Mouse (Mus musculus) lung, embryonic 14.5 days (tissue): ENCODE data around the gene Bcr. TPM values are rescaled to one million over a fixed set of nuclear protein-coding genes. Genes with fewer than 3 reads are reported as not detected.

Experiments used
- ATAC-seq: fragments of 200-750 bp; cut with Nextera tagmentation; 2 replicates; pipeline ENCODE4 v1.8.0; 2017; ENCODE audit warnings: mild to moderate bottlenecking, moderate TSS enrichment, moderate library complexity; ENCODE audit not compliant: insufficient read depth
- DNase-seq: peaks from one replicate; pipeline ENCODE4 v3.0.0-alpha.2; 2015
- H3K27ac ChIP-seq: fragments of 300-500 bp; sonication (generic); 2 replicates; pipeline ENCODE4 v1.5.1; 2014; ENCODE audit warnings: low read depth, mild to moderate bottlenecking, moderate library complexity
- H3K27me3 ChIP-seq: fragments of 300-500 bp; sonication (generic); 2 replicates; pipeline ENCODE4 v1.6.1; 2014; ENCODE audit warnings: low read length, control low read depth; ENCODE audit not compliant: insufficient read depth
- H3K36me3 ChIP-seq: fragments of 300-500 bp; sonication (generic); 2 replicates; pipeline ENCODE4 v1.6.1; 2014; ENCODE audit warnings: control low read depth; ENCODE audit not compliant: insufficient read depth
- H3K4me1 ChIP-seq: fragments of 300-500 bp; sonication (generic); 2 replicates; pipeline ENCODE4 v1.6.1; 2014; ENCODE audit warnings: antibody characterized with exemption, control low read depth; ENCODE audit not compliant: insufficient read depth
- H3K4me2 ChIP-seq: fragments of 300-500 bp; sonication (generic); 2 replicates; pipeline ENCODE4 v1.6.1; 2014; ENCODE audit warnings: mild to moderate bottlenecking
- H3K4me3 ChIP-seq: fragments of 300-500 bp; sonication (generic); 2 replicates; pipeline ENCODE4 v1.5.1; 2014; ENCODE audit warnings: low read depth, low read length
- H3K9ac ChIP-seq: fragments of 300-500 bp; sonication (generic); 2 replicates; pipeline ENCODE4 v1.6.1; 2014
- H3K9me3 ChIP-seq: fragments of 300-500 bp; sonication (generic); 2 replicates; pipeline ENCODE4 v1.6.1; 2016; ENCODE audit warnings: low read depth, low read length, control low read depth
- CTCF ChIP-seq: IDR thresholded peaks from 2 replicates; pipeline ENCODE4 v1.5.1; 2016; ENCODE audit warnings: antibody characterized with exemption, low read depth
- WGBS: fragments of 180-500 bp; shearing (Covaris S2); extraction: QIAGEN DNeasy Blood & Tissue Kit; methylation state at CpG from one replicate; pipeline ENCODE4 v1.1.7; 2014; 5-methylcytosine and 5-hydroxymethylcytosine counted together
- polyA plus RNA-seq: library from polyadenylated mRNA; unstranded; fragments of >200 nt; fragmentation: Nextera tagmentation; extraction: Ambion mirVana; gene quantifications from 2 replicates; pipeline ENCODE4 v1.2.1, GENCODE M21; 2014

Gene Bcr
- polyA plus RNA-seq, 1 experiment from 2014 or later: 11.5 TPM

GRCm38 (mm10) chr10:75158356-75158755 lies 98.0 kb downstream of the Bcr start:
- 45% methylated on average over 1 of the region's 1 CpGs for WGBS
- H3K27me3 ChIP-seq: no peaks in the 10 kb centered on the region
- no peaks in the 10 kb centered on the region for H3K4me1 ChIP-seq
- H3K4me3 ChIP-seq: no peak overlapping the region
- peaks cover 83% of the 10 kb centered on the region for H3K36me3 ChIP-seq
- no peak for TF ChIP-seq CTCF
- ATAC-seq: no peak
- H3K9ac ChIP-seq: no peak overlapping the region
- no peak overlapping the region for H3K27ac ChIP-seq
- DNase-seq: no peak
- no peaks in the 10 kb centered on the region for H3K9me3 ChIP-seq
- H3K4me2 ChIP-seq: no peak overlapping the region

GRCm38 (mm10) chr10:75160171-75160900 lies 99.9 kb downstream of the Bcr start:
- H3K4me2 ChIP-seq: no peak overlapping the region
- H3K27me3 ChIP-seq: no peaks in the 10 kb centered on the region
- WGBS: 83% methylated on average over 10 of the region's 10 CpGs
- peak; percentile 24 for TF ChIP-seq CTCF
- no peaks in the 10 kb centered on the region for H3K4me1 ChIP-seq
- H3K9me3 ChIP-seq: no peaks in the 10 kb centered on the region
- DNase-seq (peak; percentile 33), ATAC-seq (peak; percentile 44; the same call in 1 of the 2 replicates)
- H3K9ac ChIP-seq: no peak overlapping the region
- no peak overlapping the region for H3K4me3 ChIP-seq
- peaks cover 76% of the 10 kb centered on the region for H3K36me3 ChIP-seq
- no peak overlapping the region for H3K27ac ChIP-seq

- TF ChIP-seq CTCF: peak; percentile 22; the same call in 1 of the 2 replicates
- Histone ChIP-seq H3K4me3 (no peak overlapping the region), H3K4me1 (no peaks in the 10 kb centered on the region), H3K27me3 (no peaks in the 10 kb centered on the region), H3K36me3 (peaks cover 73% of the 10 kb centered on the region), H3K4me2 (no peak overlapping the region), H3K9ac (no peak overlapping the region), H3K9me3 (no peaks in the 10 kb centered on the region), H3K27ac (no peak overlapping the region)
- ATAC-seq (no peak), DNase-seq (no peak)
- WGBS: 62% methylated on average over 10 of the region's 10 CpGs
Observed at GRCm38 (mm10) chr10:75165825-75166481, 105.6 kb downstream of the Bcr start.

GRCm38 (mm10) chr10:75166601-75167000 lies 106.2 kb downstream of the Bcr start:
- no peak for TF ChIP-seq CTCF
- no peaks in the 10 kb centered on the region for H3K4me1 ChIP-seq
- no peak overlapping the region for H3K27ac ChIP-seq
- no peak for ATAC-seq
- no peak overlapping the region for H3K4me2 ChIP-seq
- H3K4me3 ChIP-seq: no peak overlapping the region
- DNase-seq: no peak
- H3K9me3 ChIP-seq: no peaks in the 10 kb centered on the region
- H3K27me3 ChIP-seq: no peaks in the 10 kb centered on the region
- no peak overlapping the region for H3K9ac ChIP-seq
- H3K36me3 ChIP-seq: peaks cover 73% of the 10 kb centered on the region
- 79% methylated on average over 4 of the region's 4 CpGs for WGBS

- Histone ChIP-seq H3K9me3 (no peaks in the 10 kb centered on the region), H3K4me2 (no peak overlapping the region), H3K27me3 (no peaks in the 10 kb centered on the region), H3K27ac (peak overlapping the region; percentile 52; the same call in 1 of the 2 replicates), H3K4me1 (no peaks in the 10 kb centered on the region), H3K9ac (no peak overlapping the region), H3K36me3 (peaks cover 71% of the 10 kb centered on the region), H3K4me3 (no peak overlapping the region)
- no peak for TF ChIP-seq CTCF
- peak; percentile 63 for ATAC-seq
- DNase-seq: peak; percentile 70
- WGBS: 51% methylated on average over 12 of the region's 12 CpGs
Observed at GRCm38 (mm10) chr10:75170207-75170850, 109.9 kb downstream of the Bcr start.

- TF ChIP-seq CTCF: no peak
- Histone ChIP-seq H3K36me3 (peaks cover 72% of the 10 kb centered on the region), H3K9me3 (no peaks in the 10 kb centered on the region), H3K4me3 (no peak overlapping the region), H3K9ac (no peak overlapping the region), H3K4me2 (no peak overlapping the region), H3K27me3 (no peaks in the 10 kb centered on the region), H3K27ac (peak overlapping the region; percentile 32; the same call in 1 of the 2 replicates), H3K4me1 (0 out of 2 replicates have a peak, but pooled peaks cover 4% of the 10 kb centered on the region)
- WGBS: 58% methylated on average over 8 of the region's 8 CpGs
- DNase-seq (peak; percentile 28), ATAC-seq (no peak)
Observed at GRCm38 (mm10) chr10:75173056-75173455, 112.7 kb downstream of the Bcr start.

- H3K4me1 ChIP-seq: 0 out of 2 replicates have a peak, but pooled peaks cover 4% of the 10 kb centered on the region
- ATAC-seq (no peak), DNase-seq (peak; percentile 31)
- no peak overlapping the region for H3K9ac ChIP-seq
- no peak overlapping the region for H3K4me3 ChIP-seq
- H3K27me3 ChIP-seq: no peaks in the 10 kb centered on the region
- no peaks in the 10 kb centered on the region for H3K9me3 ChIP-seq
- TF ChIP-seq CTCF: no peak
- no peak overlapping the region for H3K4me2 ChIP-seq
- H3K27ac ChIP-seq: peak overlapping the region; percentile 32; the same call in 1 of the 2 replicates
- WGBS: 56% methylated on average over 12 of the region's 12 CpGs
- H3K36me3 ChIP-seq: peaks cover 72% of the 10 kb centered on the region
Observed at GRCm38 (mm10) chr10:75173712-75174111, 113.3 kb downstream of the Bcr start.
